In the genomic region with DNA sequence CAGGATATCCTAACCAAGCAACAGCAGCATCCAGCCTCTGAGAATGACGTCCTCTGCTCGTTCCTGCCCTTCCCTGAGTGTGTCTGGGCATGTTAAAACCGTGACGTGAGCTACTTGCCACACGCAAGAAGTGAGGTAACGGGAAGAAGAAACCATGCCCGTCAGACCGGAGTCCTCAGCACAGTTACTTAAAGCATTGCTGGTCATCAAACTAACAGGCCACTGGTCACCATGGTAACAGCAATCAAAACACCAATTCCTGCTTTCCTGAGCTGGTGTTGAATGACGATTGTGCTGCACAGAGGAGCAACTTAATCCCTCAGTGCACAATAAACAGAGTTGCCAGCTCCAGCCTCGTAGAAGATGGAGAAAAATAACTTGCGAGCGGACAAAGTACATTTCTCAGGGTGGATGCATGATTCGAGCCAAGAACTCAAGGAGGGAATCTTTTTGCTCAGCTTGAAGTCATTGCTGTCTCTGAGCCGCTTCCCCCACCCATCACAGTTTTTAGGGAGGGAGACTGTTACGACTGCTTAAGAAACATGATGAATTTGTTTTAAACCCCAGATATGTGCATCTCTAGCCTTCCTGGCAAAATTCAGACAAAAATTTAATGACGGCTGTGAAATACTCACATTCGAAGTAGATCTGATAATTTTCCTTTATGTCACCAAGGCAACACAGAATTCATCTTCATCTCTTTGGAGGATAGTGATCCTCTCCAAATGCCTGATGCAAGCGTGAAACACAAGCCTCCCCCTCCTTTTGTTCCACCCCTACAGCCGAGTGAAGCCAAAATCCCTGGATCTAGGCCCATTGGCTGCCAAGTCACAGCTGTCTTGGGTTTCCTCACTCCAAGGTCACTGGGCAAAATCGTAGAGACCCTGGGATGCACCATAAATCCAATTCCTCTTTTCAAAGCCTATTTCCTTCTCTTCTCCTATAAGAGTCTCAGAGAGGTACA, we compare ENCODE assay signal across 9 mouse cellular contexts.
DNase-seq lines count a peak whose midpoint lies in the region; ATAC-seq lines count a peak whose summit lies in the region.
"Had no signal": no experiment of that assay in that cellular context is flagged by ENCODE, and none has a peak within 500 bp of the region (broad histone marks: within the 10 kb centered on the region; RNA-seq: fewer than 3 reads in every experiment).

No protein-coding gene starts in this region.

- H3K36me3 ChIP-seq in embryonic facial prominence, embryonic 10.5 days (replicated peaks): no peaks in the 10 kb centered on the region
- no peaks in the 10 kb centered on the region for H3K36me3 ChIP-seq in heart, embryonic 12.5 days

- peak; percentile 35 for DNase-seq in adrenal gland, postnatal 14 days
- DNase-seq in adrenal gland, postnatal 25 days: no peak
- DNase-seq in embryonic facial prominence, embryonic 10.5 days (ENCODE audit: low spot score): peak; percentile 75
- peak; percentile 42 to 46 for DNase-seq in kidney, postnatal 4 days
- peak; percentile 85 for DNase-seq in mesoderm, embryonic 11.5 days (ENCODE audit: low read depth, low spot score)
- DNase-seq in yolk sac, embryonic 10.5 days (ENCODE audit: low spot score): peak; percentile 32
- no peak for DNase-seq in c-Kit-positive CD71-positive TER-119-positive erythroid progenitor cells, embryonic 14.5 days (ENCODE audit: low spot score)

- WGBS in embryonic facial prominence, embryonic 10.5 days: 33% methylated on average over 20 of the region's 20 CpGs
- 46% methylated on average over 20 of the region's 20 CpGs for WGBS in heart, embryonic 12.5 days

- H3K9me3 ChIP-seq in embryonic facial prominence, embryonic 10.5 days: no peaks in the 10 kb centered on the region
- no peaks in the 10 kb centered on the region for H3K9me3 ChIP-seq in heart, embryonic 12.5 days (replicated peaks)

- peak overlapping the region; percentile 41 for H3K4me2 ChIP-seq in heart, embryonic 12.5 days

- no peak for ATAC-seq in heart, embryonic 12.5 days (ENCODE audit: insufficient number of reproducible peaks, low FRiP score)

- H3K27ac ChIP-seq in embryonic facial prominence, embryonic 10.5 days (replicated peaks): peak overlapping the region; percentile 48
- no peak overlapping the region for H3K27ac ChIP-seq in heart, embryonic 12.5 days (ENCODE audit: poor library complexity, severe bottlenecking)
- H3K27ac ChIP-seq: macrophage had no signal

- H3K4me1 ChIP-seq in embryonic facial prominence, embryonic 10.5 days: peaks cover 32% of the 10 kb centered on the region
- peaks cover 22% of the 10 kb centered on the region for H3K4me1 ChIP-seq in heart, embryonic 12.5 days (replicated peaks)

- H3K4me3 ChIP-seq in embryonic facial prominence, embryonic 10.5 days: peak overlapping the region; percentile 16; the same call in 1 of the 2 replicates
- H3K4me3 ChIP-seq in heart, embryonic 12.5 days: no peak overlapping the region

- no peaks in the 10 kb centered on the region for H3K27me3 ChIP-seq in embryonic facial prominence, embryonic 10.5 days (replicated peaks; ENCODE audit: low read depth, poor library complexity, severe bottlenecking)
- H3K27me3 ChIP-seq in heart, embryonic 12.5 days (replicated peaks): no peaks in the 10 kb centered on the region

- no peak overlapping the region; the same call in 1 of the 2 replicates for H3K9ac ChIP-seq in heart, embryonic 12.5 days

Comparison
In these comparisons a context has a peak if more than half of its experiments do, and no peak if none do; other contexts are left out.
1. DNase-seq: peak in adrenal gland, postnatal 14 days (single experiment), embryonic facial prominence, embryonic 10.5 days (single experiment), kidney, postnatal 4 days (2 of 2), mesoderm, embryonic 11.5 days (single experiment) and yolk sac, embryonic 10.5 days (single experiment); none in adrenal gland, postnatal 25 days (single experiment) and c-Kit-positive CD71-positive TER-119-positive erythroid progenitor cells, embryonic 14.5 days (single experiment).